Mouse (Mus musculus) hindbrain, embryonic 14.5 days (tissue): ENCODE results near the gene Fam228b. TPM values are rescaled to one million over a fixed set of nuclear protein-coding genes. Genes with fewer than 3 reads are reported as not detected.
"Not testable (repeated sequence)": the region's sequence is repeated elsewhere in the genome, so short reads cannot be mapped to it uniquely, and the experiment has no call there.

Experiments used
- ATAC-seq: fragments of 200-750 bp; cut with Nextera tagmentation; 2 replicates; pipeline ENCODE4 v1.8.0; 2017; ENCODE audit warnings: moderate number of reproducible peaks, mild to moderate bottlenecking, moderate TSS enrichment, moderate library complexity; ENCODE audit not compliant: low FRiP score
- DNase-seq: peaks from one replicate; pipeline ENCODE4 v3.0.0-alpha.2; 2015; ENCODE audit warnings: low spot score
- H3K27ac ChIP-seq: fragments of 300-500 bp; sonication (generic); 2 replicates; pipeline ENCODE4 v1.5.1; 2014; ENCODE audit warnings: mild to moderate bottlenecking, moderate library complexity
- H3K27me3 ChIP-seq: fragments of 300-500 bp; sonication (generic); 2 replicates; pipeline ENCODE4 v1.6.1; 2014; ENCODE audit warnings: mild to moderate bottlenecking, low read length, mixed read lengths; ENCODE audit not compliant: control insufficient read depth, insufficient read depth
- H3K36me3 ChIP-seq: fragments of 300-500 bp; sonication (generic); replicated peaks from 2 replicates; pipeline ENCODE4 v1.6.1; 2014; ENCODE audit not compliant: control insufficient read depth, insufficient read depth
- H3K4me1 ChIP-seq: fragments of 300-500 bp; sonication (generic); replicated peaks from 2 replicates; pipeline ENCODE4 v1.6.1; 2014; ENCODE audit warnings: antibody characterized with exemption, low read length, mixed read lengths; ENCODE audit not compliant: control insufficient read depth, insufficient read depth
- H3K4me2 ChIP-seq: fragments of 300-500 bp; sonication (generic); replicated peaks from 2 replicates; pipeline ENCODE4 v1.6.1; 2014; ENCODE audit warnings: mild to moderate bottlenecking, moderate library complexity
- H3K4me3 ChIP-seq: fragments of 300-500 bp; sonication (generic); replicated peaks from 2 replicates; pipeline ENCODE4 v1.5.1; 2014; ENCODE audit warnings: mild to moderate bottlenecking, low read length
- H3K9ac ChIP-seq: fragments of 300-500 bp; sonication (generic); 2 replicates; pipeline ENCODE4 v1.6.1; 2014
- H3K9me3 ChIP-seq: fragments of 300-500 bp; sonication (generic); 2 replicates; pipeline ENCODE4 v1.6.1; 2016; ENCODE audit warnings: low read length; ENCODE audit not compliant: control insufficient read depth
- WGBS: fragments of 180-500 bp; shearing (Covaris S2); extraction: QIAGEN DNeasy Blood & Tissue Kit; methylation state at CpG from one replicate; pipeline ENCODE4 v1.1.7; 2014; 5-methylcytosine and 5-hydroxymethylcytosine counted together
- polyA plus RNA-seq: library from polyadenylated mRNA; unstranded; fragments of >200 nt; fragmentation: Nextera tagmentation; extraction: Ambion mirVana; gene quantifications from 2 replicates; pipeline ENCODE4 v1.2.1, GENCODE M21; 2014

Fam228b gene
- polyA plus RNA-seq, 1 experiment from 2014 or later: 8.5 TPM

DNA sequence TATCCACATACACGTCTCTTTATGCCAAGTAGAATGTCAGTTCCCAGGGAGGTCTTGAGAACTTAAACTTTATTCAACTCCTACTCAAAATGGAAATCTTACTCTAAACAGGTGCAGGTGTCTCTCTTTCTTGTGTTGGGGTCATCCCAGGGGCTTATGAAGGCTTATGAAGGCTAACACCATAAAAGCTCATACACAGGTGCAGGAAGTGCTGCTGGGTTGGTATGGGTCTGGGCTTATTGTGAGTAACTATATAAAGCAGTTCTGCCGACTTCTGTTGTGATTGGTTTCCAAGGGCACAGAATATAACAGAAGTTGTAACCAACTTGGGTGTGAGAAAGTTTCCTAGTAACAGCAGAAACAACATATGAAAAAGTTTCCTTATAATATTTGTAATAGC, 15.4 kb upstream of the Fam228b start:
- ATAC-seq (no peak), DNase-seq (no peak)
- Histone ChIP-seq H3K27ac (no peak overlapping the region), H3K9ac (no peak overlapping the region), H3K36me3 (no peaks in the 10 kb centered on the region), H3K4me1 (no peaks in the 10 kb centered on the region), H3K27me3 (no peaks in the 10 kb centered on the region), H3K4me2 (no peak overlapping the region), H3K9me3 (no peaks in the 10 kb centered on the region), H3K4me3 (no peak overlapping the region)
- 74% methylated on average over 2 of the region's 2 CpGs for WGBS

- H3K27me3 ChIP-seq: no peaks in the 10 kb centered on the region
- DNase-seq (no peak), ATAC-seq (no peak)
- no peaks in the 10 kb centered on the region for H3K36me3 ChIP-seq
- WGBS: 45% methylated on average over 5 of the region's 5 CpGs
- H3K27ac ChIP-seq: no peak overlapping the region
- no peaks in the 10 kb centered on the region for H3K4me1 ChIP-seq
- no peaks in the 10 kb centered on the region for H3K9me3 ChIP-seq
- H3K9ac ChIP-seq: no peak overlapping the region
- H3K4me3 ChIP-seq: no peak overlapping the region
- H3K4me2 ChIP-seq: no peak overlapping the region
Observed at GRCm38 (mm10) chr12:4783598-4783997, 14.5 kb upstream of the Fam228b start.

- H3K27me3 ChIP-seq, H3K9me3 ChIP-seq, ATAC-seq, H3K4me1 ChIP-seq, H3K27ac ChIP-seq, DNase-seq, H3K9ac ChIP-seq, H3K4me3 ChIP-seq, H3K4me2 ChIP-seq, H3K36me3 ChIP-seq: not testable (repeated sequence)
- WGBS: 92% methylated on average over 9 of the region's 9 CpGs
Observed at GRCm38 (mm10) chr12:4781725-4782404, 12.8 kb upstream of the Fam228b start.

DNA sequence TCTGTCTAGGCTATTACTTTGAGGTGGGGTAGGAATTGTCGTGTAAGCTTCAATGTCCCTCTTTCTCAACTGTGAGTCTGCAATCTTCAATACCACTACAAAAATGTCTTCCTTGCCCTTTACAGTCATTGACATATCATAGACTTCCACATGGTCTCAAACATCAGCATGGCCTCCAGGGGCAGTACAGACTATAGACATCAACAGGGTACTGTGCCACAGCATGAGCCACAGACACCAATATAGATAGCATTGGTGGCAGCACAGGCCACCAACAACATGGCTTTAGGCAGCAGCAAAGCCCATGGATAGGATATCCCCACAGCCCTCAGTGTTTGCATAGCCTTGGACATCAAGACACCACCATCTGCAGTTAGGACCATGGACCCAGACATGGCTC, 12.2 kb upstream of the Fam228b start:
- WGBS: 96% methylated on average over 1 of the region's 1 CpGs
- Histone ChIP-seq H3K9me3 (no peaks in the 10 kb centered on the region), H3K9ac (no peak overlapping the region), H3K36me3 (no peaks in the 10 kb centered on the region), H3K27ac (no peak overlapping the region), H3K4me2 (no peak overlapping the region), H3K27me3 (no peaks in the 10 kb centered on the region), H3K4me1 (no peaks in the 10 kb centered on the region), H3K4me3 (no peak overlapping the region)
- no peak for ATAC-seq
- DNase-seq: no peak

GRCm38 (mm10) chr12:4780245-4780644, 11.2 kb upstream of the Fam228b start:
- WGBS: 73% methylated on average over 2 of the region's 2 CpGs
- H3K4me1 ChIP-seq: no peaks in the 10 kb centered on the region
- no peaks in the 10 kb centered on the region for H3K36me3 ChIP-seq
- H3K27ac ChIP-seq: no peak overlapping the region
- ATAC-seq (no peak), DNase-seq (no peak)
- H3K27me3 ChIP-seq: no peaks in the 10 kb centered on the region
- no peaks in the 10 kb centered on the region for H3K9me3 ChIP-seq
- no peak overlapping the region for H3K4me3 ChIP-seq
- no peak overlapping the region for H3K4me2 ChIP-seq
- no peak overlapping the region for H3K9ac ChIP-seq

- Histone ChIP-seq H3K4me2 (no peak overlapping the region), H3K27me3 (no peaks in the 10 kb centered on the region), H3K4me1 (no peaks in the 10 kb centered on the region), H3K4me3 (no peak overlapping the region), H3K9me3 (0 out of 2 replicates have a peak, but pooled peaks cover 2% of the 10 kb centered on the region), H3K9ac (no peak overlapping the region), H3K27ac (no peak overlapping the region), H3K36me3 (no peaks in the 10 kb centered on the region)
- ATAC-seq: no peak
- WGBS: 94% methylated on average over 6 of the region's 6 CpGs
- no peak for DNase-seq
Observed at GRCm38 (mm10) chr12:4777734-4778133, 8.7 kb upstream of the Fam228b start.

- H3K36me3 ChIP-seq: no peaks in the 10 kb centered on the region
- WGBS: 81% methylated on average over 9 of the region's 9 CpGs
Observed at GRCm38 (mm10) chr12:4775588-4775949, 6.5 kb upstream of the Fam228b start.

GRCm38 (mm10) chr12:4774895-4775587, 6.0 kb upstream of the Fam228b start:
- DNase-seq (no peak), ATAC-seq (no peak)
- Histone ChIP-seq H3K4me2 (no peak overlapping the region), H3K27me3 (no peaks in the 10 kb centered on the region), H3K36me3 (no peaks in the 10 kb centered on the region), H3K4me3 (no peak overlapping the region), H3K27ac (no peak overlapping the region), H3K9ac (no peak overlapping the region), H3K9me3 (0 out of 2 replicates have a peak, but pooled peaks cover 4% of the 10 kb centered on the region), H3K4me1 (no peaks in the 10 kb centered on the region)
- 93% methylated on average over 8 of the region's 8 CpGs for WGBS

More at GRCm38 (mm10) chr12:4775588-4775949, 6.5 kb upstream of the Fam228b start:
- DNase-seq (no peak), ATAC-seq (no peak)
- H3K9ac ChIP-seq: no peak overlapping the region
- H3K27ac ChIP-seq: no peak overlapping the region
- no peak overlapping the region for H3K4me2 ChIP-seq
- 0 out of 2 replicates have a peak, but pooled peaks cover 4% of the 10 kb centered on the region for H3K9me3 ChIP-seq
- H3K4me1 ChIP-seq: no peaks in the 10 kb centered on the region
- H3K27me3 ChIP-seq: no peaks in the 10 kb centered on the region
- H3K4me3 ChIP-seq: no peak overlapping the region

GRCm38 (mm10) chr12:4769333-4769723, 261 bp upstream of the Fam228b start:
- Histone ChIP-seq H3K4me3 (peak overlapping the region; percentile 61), H3K27me3 (no peaks in the 10 kb centered on the region), H3K4me2 (peak overlapping the region; percentile 62), H3K4me1 (0 out of 2 replicates have a peak, but pooled peaks cover 3% of the 10 kb centered on the region), H3K27ac (peak overlapping the region; percentile 95), H3K9ac (peak overlapping the region; percentile 85), H3K36me3 (no peaks in the 10 kb centered on the region), H3K9me3 (0 out of 2 replicates have a peak, but pooled peaks cover 4% of the 10 kb centered on the region)
- no peak for DNase-seq
- 18% methylated on average over 13 of the region's 13 CpGs for WGBS
- peak; percentile 41; the same call in 1 of the 2 replicates for ATAC-seq
